Mouse (Mus musculus): ENCODE data around the gene Fbxl12. TPM values are rescaled to one million over a fixed set of nuclear protein-coding genes. Genes with fewer than 3 reads are reported as not detected.

Gene Fbxl12
- polyA plus RNA-seq, 1 experiment from 2014 or later: 10.6 TPM

GRCm38 (mm10) chr9:20681546-20682388 is 37.2 kb upstream of the Fbxl12 start:
- Histone ChIP-seq H3K4me2 (ENCODE audit: low read length) (no peak overlapping the region), H3K27me3 (ENCODE audit: control insufficient read depth, insufficient read depth, low read length) (no peaks in the 10 kb centered on the region), H3K4me1 (ENCODE audit: control insufficient read depth in 2 of 2, insufficient read depth in 2 of 2, low read length in 2 of 2) (no peaks in the 10 kb centered on the region), H3K9ac (ENCODE audit: low read length) (no peak overlapping the region), H3K9me3 (ENCODE audit: control insufficient read depth, low read length) (no peaks in the 10 kb centered on the region), H3K27ac (replicated peaks in 1 of 2; ENCODE audit: control insufficient read depth in 1 of 2, insufficient read depth in 1 of 2, low read depth in 2 of 2, low read length in 2 of 2) (no peak overlapping the region), H3K4me3 (ENCODE audit: control insufficient read depth in 1 of 2, insufficient read depth in 1 of 2, low read depth in 1 of 2, low read length in 2 of 2) (no peak overlapping the region), H3K36me3 (ENCODE audit: control insufficient read depth, insufficient read depth, low read length) (no peaks in the 10 kb centered on the region)
- ATAC-seq (ENCODE audit: insufficient number of reproducible peaks, insufficient read depth, low FRiP score, low read depth): no peak
- 44% methylated on average over 6 of the region's 7 CpGs for WGBS

DNA sequence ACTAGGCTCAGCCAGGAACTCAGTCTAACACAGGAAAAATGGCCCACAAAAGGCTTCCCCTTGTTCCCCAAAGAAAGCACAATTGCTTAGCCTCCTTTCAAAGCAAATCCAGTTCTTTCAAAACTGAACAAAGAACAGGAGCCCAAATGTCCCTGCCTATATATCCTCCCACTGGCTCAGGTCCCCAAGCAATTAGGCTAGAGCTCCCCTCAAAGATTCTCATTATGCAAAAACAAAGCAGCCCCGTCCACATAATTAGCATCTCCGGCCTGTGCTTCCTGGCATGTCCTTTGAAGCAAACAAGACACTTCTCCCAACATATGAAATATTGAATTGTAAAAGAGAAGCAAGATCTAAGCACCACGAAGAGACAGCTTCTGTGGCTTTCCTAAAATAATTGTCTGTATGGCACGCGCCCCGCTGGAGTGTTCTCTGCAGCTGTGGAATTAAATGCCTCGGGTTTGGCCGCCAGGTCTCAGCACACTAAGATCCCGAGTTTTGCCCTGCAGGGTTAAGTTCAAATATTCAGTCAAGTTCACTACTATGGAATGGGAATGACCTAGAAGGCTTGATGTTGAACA is 35.9 kb upstream of the Fbxl12 start:
- Histone ChIP-seq H3K4me1 (ENCODE audit: control insufficient read depth in 2 of 2, insufficient read depth in 2 of 2, low read length in 2 of 2) (no peaks in the 10 kb centered on the region), H3K4me3 (ENCODE audit: control insufficient read depth in 1 of 2, insufficient read depth in 1 of 2, low read depth in 1 of 2, low read length in 2 of 2) (no peak overlapping the region), H3K4me2 (ENCODE audit: low read length) (no peak overlapping the region), H3K36me3 (ENCODE audit: control insufficient read depth, insufficient read depth, low read length) (no peaks in the 10 kb centered on the region), H3K27me3 (ENCODE audit: control insufficient read depth, insufficient read depth, low read length) (no peaks in the 10 kb centered on the region), H3K9ac (ENCODE audit: low read length) (no peak overlapping the region), H3K27ac (replicated peaks in 1 of 2; ENCODE audit: control insufficient read depth in 1 of 2, insufficient read depth in 1 of 2, low read depth in 2 of 2, low read length in 2 of 2) (no peak overlapping the region), H3K9me3 (ENCODE audit: control insufficient read depth, low read length) (no peaks in the 10 kb centered on the region)
- 79% methylated on average over 9 of the region's 9 CpGs for WGBS
- no peak for ATAC-seq (ENCODE audit: insufficient number of reproducible peaks, insufficient read depth, low FRiP score, low read depth)

- Histone ChIP-seq H3K27ac (replicated peaks in 1 of 2; ENCODE audit: control insufficient read depth in 1 of 2, insufficient read depth in 1 of 2, low read depth in 2 of 2, low read length in 2 of 2) (no peak overlapping the region), H3K4me1 (ENCODE audit: control insufficient read depth in 2 of 2, insufficient read depth in 2 of 2, low read length in 2 of 2) (no peaks in the 10 kb centered on the region), H3K36me3 (ENCODE audit: control insufficient read depth, insufficient read depth, low read length) (no peaks in the 10 kb centered on the region), H3K4me3 (ENCODE audit: control insufficient read depth in 1 of 2, insufficient read depth in 1 of 2, low read depth in 1 of 2, low read length in 2 of 2) (no peak overlapping the region), H3K4me2 (ENCODE audit: low read length) (no peak overlapping the region), H3K9ac (ENCODE audit: low read length) (no peak overlapping the region), H3K27me3 (ENCODE audit: control insufficient read depth, insufficient read depth, low read length) (no peaks in the 10 kb centered on the region), H3K9me3 (ENCODE audit: control insufficient read depth, low read length) (no peaks in the 10 kb centered on the region)
- ATAC-seq (ENCODE audit: insufficient number of reproducible peaks, insufficient read depth, low FRiP score, low read depth): no peak
- WGBS: 88% methylated on average over 12 of the region's 12 CpGs
Measured at GRCm38 (mm10) chr9:20677892-20678291, 33.3 kb upstream of the Fbxl12 start.

GRCm38 (mm10) chr9:20672047-20672446 is 27.5 kb upstream of the Fbxl12 start:
- ATAC-seq (ENCODE audit: insufficient number of reproducible peaks, insufficient read depth, low FRiP score, low read depth): no peak
- 80% methylated on average over 16 of the region's 16 CpGs for WGBS

GRCm38 (mm10) chr9:20668065-20668464 is 23.5 kb upstream of the Fbxl12 start:
- Histone ChIP-seq H3K27ac (replicated peaks in 1 of 2; ENCODE audit: control insufficient read depth in 1 of 2, insufficient read depth in 1 of 2, low read depth in 2 of 2, low read length in 2 of 2) (no peak overlapping the region), H3K36me3 (ENCODE audit: control insufficient read depth, insufficient read depth, low read length) (peaks cover 16% of the 10 kb centered on the region), H3K4me3 (ENCODE audit: control insufficient read depth in 1 of 2, insufficient read depth in 1 of 2, low read depth in 1 of 2, low read length in 2 of 2) (no peak overlapping the region), H3K4me1 (ENCODE audit: control insufficient read depth in 2 of 2, insufficient read depth in 2 of 2, low read length in 2 of 2) (no peaks in the 10 kb centered on the region), H3K4me2 (ENCODE audit: low read length) (no peak overlapping the region), H3K9me3 (ENCODE audit: control insufficient read depth, low read length) (no peaks in the 10 kb centered on the region), H3K9ac (ENCODE audit: low read length) (no peak overlapping the region), H3K27me3 (ENCODE audit: control insufficient read depth, insufficient read depth, low read length) (no peaks in the 10 kb centered on the region)
- no peak for ATAC-seq (ENCODE audit: insufficient number of reproducible peaks, insufficient read depth, low FRiP score, low read depth)
- whole genome bisulfite sequencing: 91% methylated on average over 22 of the region's 22 CpGs

More at GRCm38 (mm10) chr9:20672047-20672446, 27.5 kb upstream of the Fbxl12 start:
- no peaks in the 10 kb centered on the region for H3K36me3 ChIP-seq (ENCODE audit: control insufficient read depth, insufficient read depth, low read length)
- no peak overlapping the region for H3K9ac ChIP-seq (ENCODE audit: low read length)
- no peaks in the 10 kb centered on the region for H3K9me3 ChIP-seq (ENCODE audit: control insufficient read depth, low read length)
- H3K4me2 ChIP-seq (ENCODE audit: low read length): no peak overlapping the region
- H3K4me1 ChIP-seq (ENCODE audit: control insufficient read depth in 2 of 2, insufficient read depth in 2 of 2, low read length in 2 of 2): no peaks in the 10 kb centered on the region
- H3K27me3 ChIP-seq (ENCODE audit: control insufficient read depth, insufficient read depth, low read length): no peaks in the 10 kb centered on the region
- H3K27ac ChIP-seq (replicated peaks in 1 of 2; ENCODE audit: control insufficient read depth in 1 of 2, insufficient read depth in 1 of 2, low read depth in 2 of 2, low read length in 2 of 2): no peak overlapping the region
- no peak overlapping the region for H3K4me3 ChIP-seq (ENCODE audit: control insufficient read depth in 1 of 2, insufficient read depth in 1 of 2, low read depth in 1 of 2, low read length in 2 of 2)

DNA sequence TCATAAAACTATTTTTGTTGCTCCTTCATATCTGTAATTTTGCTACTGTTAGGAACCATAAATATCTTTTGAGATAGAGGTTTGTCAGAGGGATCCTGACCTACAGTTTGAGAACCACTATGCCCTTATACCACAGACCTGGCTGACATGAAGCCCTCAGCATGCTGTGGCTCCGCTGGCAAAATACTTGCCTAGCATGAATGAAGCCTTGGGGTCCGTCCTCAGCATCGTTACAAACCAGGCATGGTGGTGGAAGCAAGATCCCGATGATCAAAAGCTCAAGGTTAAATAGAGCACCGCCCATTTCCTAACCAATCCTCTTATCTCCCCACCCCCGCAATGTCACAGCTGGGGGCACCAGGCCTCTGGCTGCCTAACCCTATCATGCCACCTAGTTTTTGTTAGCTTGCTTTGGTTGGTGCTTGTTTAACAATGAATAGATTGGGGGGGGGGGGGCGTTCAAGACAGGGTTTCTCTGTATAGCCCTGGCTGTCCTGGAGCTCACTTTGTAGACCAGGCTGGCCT is 22.0 kb upstream of the Fbxl12 start:
- H3K36me3 ChIP-seq (ENCODE audit: control insufficient read depth, insufficient read depth, low read length): peaks cover 31% of the 10 kb centered on the region
- no peak overlapping the region for H3K27ac ChIP-seq (replicated peaks in 1 of 2; ENCODE audit: control insufficient read depth in 1 of 2, insufficient read depth in 1 of 2, low read depth in 2 of 2, low read length in 2 of 2)
- no peak overlapping the region for H3K4me2 ChIP-seq (ENCODE audit: low read length)
- no peak for ATAC-seq (ENCODE audit: insufficient number of reproducible peaks, insufficient read depth, low FRiP score, low read depth)
- no peak overlapping the region for H3K9ac ChIP-seq (ENCODE audit: low read length)
- no peaks in the 10 kb centered on the region for H3K4me1 ChIP-seq (ENCODE audit: control insufficient read depth in 2 of 2, insufficient read depth in 2 of 2, low read length in 2 of 2)
- H3K4me3 ChIP-seq (ENCODE audit: control insufficient read depth in 1 of 2, insufficient read depth in 1 of 2, low read depth in 1 of 2, low read length in 2 of 2): no peak overlapping the region
- 11% methylated on average over 7 of the region's 7 CpGs for WGBS
- H3K27me3 ChIP-seq (ENCODE audit: control insufficient read depth, insufficient read depth, low read length): no peaks in the 10 kb centered on the region
- no peaks in the 10 kb centered on the region for H3K9me3 ChIP-seq (ENCODE audit: control insufficient read depth, low read length)

- peaks cover 37% of the 10 kb centered on the region for H3K36me3 ChIP-seq (ENCODE audit: control insufficient read depth, insufficient read depth, low read length)
- no peak for ATAC-seq (ENCODE audit: insufficient number of reproducible peaks, insufficient read depth, low FRiP score, low read depth)
- H3K27me3 ChIP-seq (ENCODE audit: control insufficient read depth, insufficient read depth, low read length): no peaks in the 10 kb centered on the region
- 46% methylated on average over 8 of the region's 8 CpGs for WGBS
- H3K9ac ChIP-seq (ENCODE audit: low read length): no peak overlapping the region
- no peak overlapping the region for H3K4me2 ChIP-seq (ENCODE audit: low read length)
- no peaks in the 10 kb centered on the region for H3K4me1 ChIP-seq (ENCODE audit: control insufficient read depth in 2 of 2, insufficient read depth in 2 of 2, low read length in 2 of 2)
- H3K9me3 ChIP-seq (ENCODE audit: control insufficient read depth, low read length): no peaks in the 10 kb centered on the region
- no peak overlapping the region for H3K27ac ChIP-seq (replicated peaks in 1 of 2; ENCODE audit: control insufficient read depth in 1 of 2, insufficient read depth in 1 of 2, low read depth in 2 of 2, low read length in 2 of 2)
- H3K4me3 ChIP-seq (ENCODE audit: control insufficient read depth in 1 of 2, insufficient read depth in 1 of 2, low read depth in 1 of 2, low read length in 2 of 2): no peak overlapping the region
Measured at GRCm38 (mm10) chr9:20665925-20666324, 21.4 kb upstream of the Fbxl12 start.

Data from heart, embryonic 14.5 days (tissue).